Mouse (Mus musculus) forelimb bud, embryonic 11.5 days (tissue): Measurements from ENCODE around the gene Ripor3.

Experiments used
- DNase-seq: peaks from one replicate; pipeline ENCODE4 v3.0.0-alpha.2; 2012; ENCODE audit warnings: low read depth, low spot score

Gene Ripor3

GRCm38 (mm10) chr2:167957539-167957938, 52.9 kb downstream of the Ripor3 start:
- DNase-seq: no peak

GRCm38 (mm10) chr2:167954928-167955327, 55.5 kb downstream of the Ripor3 start:
- DNase-seq: no peak

- DNase-seq: no peak
Measured at GRCm38 (mm10) chr2:167953819-167954218, 56.6 kb downstream of the Ripor3 start.

GRCm38 (mm10) chr2:167951301-167952211, 58.9 kb downstream of the Ripor3 start:
- no peak for DNase-seq

DNA sequence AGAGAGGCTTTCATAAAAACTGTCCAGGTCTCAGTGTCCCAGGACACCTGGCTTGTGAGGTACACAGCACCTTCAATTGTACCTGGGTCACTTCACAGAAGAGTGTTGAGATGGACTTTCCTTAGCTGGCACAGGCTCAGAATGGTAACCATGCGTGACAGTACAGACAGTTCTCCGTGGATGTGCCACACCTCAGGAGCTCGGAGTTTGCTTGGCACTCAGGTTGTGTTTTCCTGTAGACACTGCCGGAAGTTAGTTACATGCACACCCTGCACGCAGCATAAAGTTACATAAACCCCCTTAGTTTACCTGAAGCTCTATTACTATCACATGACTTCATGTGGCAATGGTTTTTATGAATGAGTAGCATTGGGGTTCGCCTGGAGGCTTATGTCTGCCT, 59.7 kb downstream of the Ripor3 start:
- no peak for DNase-seq

GRCm38 (mm10) chr2:167949808-167950207, 60.6 kb downstream of the Ripor3 start:
- no peak for DNase-seq

GRCm38 (mm10) chr2:167949250-167949649, 61.2 kb downstream of the Ripor3 start:
- DNase-seq: no peak

DNA sequence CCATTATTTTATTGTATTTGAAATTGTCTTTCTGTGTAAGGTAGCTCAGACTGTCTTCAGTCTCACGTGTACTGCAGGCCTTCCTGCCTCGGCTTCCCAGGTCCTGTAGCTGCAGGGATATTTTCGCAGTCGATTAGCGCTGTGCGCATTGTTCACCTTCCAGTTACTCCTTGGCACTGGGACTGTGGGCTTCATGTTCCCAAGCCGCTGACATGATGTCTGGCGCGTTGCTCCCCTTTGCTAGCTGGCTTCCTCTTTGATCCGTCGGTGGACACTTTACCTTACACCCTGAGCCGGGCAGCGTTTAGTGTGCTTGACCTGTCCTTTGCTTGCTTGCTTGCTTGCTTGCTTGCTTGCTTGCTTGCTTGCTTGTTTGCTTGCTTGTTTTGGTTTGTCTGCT, 61.9 kb downstream of the Ripor3 start:
- no peak for DNase-seq

DNA sequence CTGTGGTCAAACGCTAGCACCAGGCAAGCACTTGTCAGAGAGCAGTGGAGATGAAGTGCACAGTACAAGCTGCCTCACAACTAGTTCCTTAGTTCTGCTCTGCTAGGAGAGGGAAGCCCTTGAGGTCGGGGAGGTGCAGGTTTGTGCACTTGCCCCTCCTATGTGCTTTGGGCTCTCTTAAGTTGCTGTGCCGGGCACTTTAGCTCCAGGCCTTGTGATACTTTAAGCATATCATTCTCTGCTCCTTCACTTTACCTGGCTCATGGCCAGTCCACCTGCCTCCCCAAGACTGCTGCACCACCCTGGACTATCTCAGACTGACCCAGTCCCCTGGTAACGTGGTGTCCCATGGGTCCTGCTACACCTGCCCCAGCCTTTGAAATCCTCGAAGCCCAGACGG, 62.4 kb downstream of the Ripor3 start:
- no peak for DNase-seq

GRCm38 (mm10) chr2:167947251-167947650, 63.2 kb downstream of the Ripor3 start:
- no peak for DNase-seq

DNA sequence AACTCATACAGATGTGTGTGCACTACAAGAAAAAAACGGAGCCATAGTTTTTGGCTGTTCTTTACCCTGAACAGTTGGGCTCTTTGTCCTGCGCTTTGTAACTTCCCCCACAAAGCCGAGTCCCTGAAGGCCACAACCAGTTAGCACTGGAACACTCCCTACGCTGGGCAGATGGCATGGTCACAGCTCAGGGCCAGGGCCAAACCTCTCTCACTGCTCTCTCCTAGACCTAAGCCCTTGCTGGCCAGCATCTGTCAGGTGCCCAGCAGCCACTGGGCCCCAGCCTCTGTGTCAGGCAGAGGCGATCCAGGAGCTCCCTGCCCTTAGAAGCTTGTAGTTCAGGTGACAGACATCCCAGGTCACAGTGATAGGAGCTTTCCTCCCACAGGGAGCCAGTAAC, 65.0 kb downstream of the Ripor3 start:
- DNase-seq: no peak

DNA sequence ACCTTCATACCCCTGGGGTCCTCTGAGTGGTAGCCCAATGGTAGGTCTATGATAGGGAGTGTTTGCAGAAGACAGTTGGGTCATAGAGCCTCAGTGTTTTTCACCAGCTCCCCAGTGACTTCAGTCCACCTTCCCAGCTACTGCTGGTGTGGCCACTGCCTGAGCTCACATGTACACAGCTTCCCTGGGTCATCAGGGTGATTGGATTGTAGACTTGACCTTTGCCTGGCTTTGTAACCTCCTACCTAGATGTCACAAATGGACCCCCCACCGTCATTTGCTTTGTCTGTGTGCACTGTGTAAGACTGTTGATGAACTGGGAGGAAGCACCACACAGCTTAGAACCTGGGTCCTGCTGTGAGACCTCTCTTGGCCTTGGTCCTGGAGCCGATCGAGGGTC, 66.2 kb downstream of the Ripor3 start:
- no peak for DNase-seq

GRCm38 (mm10) chr2:167942926-167943633, 67.3 kb downstream of the Ripor3 start:
- no peak for DNase-seq

DNA sequence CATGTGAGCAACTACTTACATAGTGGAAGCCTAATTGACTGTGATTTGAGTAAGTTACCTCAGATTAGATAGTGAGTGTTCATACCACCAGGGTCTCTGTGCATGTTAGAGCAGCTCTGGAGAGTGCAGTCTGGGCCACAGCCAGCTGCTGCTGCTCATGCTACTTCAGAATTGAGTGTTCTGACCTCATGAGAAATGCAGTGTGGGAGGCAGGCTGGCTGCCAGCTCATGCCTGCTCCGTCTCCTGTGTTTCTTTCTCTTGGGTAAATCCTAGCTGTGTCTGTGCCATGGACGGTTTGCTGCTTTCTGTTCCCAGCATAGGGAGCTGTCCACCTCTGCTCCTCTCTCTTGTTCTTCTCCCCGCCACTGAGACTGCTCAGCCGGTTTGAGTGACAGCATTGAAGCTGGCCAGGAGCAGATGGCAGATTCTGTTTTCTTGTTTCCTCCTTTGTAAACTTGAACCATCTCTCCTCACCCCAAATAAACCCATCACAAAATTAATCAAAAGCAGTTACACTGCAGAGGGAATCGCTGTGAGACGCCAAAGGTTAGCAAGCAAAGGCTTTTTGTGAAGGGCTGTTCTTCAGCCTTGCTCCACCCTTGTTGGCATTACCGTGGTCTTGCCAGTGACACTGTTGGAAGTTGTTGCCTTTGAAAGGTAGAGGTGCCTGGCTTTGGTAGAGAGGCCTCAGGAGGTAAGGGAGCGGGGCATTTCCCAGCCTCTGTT, 68.1 kb downstream of the Ripor3 start:
- no peak for DNase-seq

GRCm38 (mm10) chr2:167941745-167942176, 68.7 kb downstream of the Ripor3 start:
- DNase-seq: no peak

DNA sequence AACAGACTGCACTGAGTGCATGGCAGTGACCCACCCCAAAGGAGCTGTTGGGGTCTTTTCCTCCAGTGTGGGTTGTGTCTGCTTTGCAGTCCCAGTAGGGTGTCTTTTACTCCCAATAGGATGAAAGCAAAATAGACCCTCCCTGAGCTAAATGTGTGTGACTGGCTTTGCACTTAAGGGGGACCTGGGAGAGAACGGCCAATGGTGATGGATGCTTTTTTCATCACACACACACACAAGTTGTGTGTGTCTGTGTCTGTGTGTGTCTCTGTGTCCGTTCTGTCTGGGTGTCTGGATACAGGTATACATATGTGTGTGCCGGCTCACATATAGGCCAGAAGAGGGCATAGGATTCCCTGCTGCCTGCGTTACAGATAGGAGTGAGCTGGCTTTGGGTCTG, 69.1 kb downstream of the Ripor3 start:
- no peak for DNase-seq

- no peak for DNase-seq
Measured at GRCm38 (mm10) chr2:167940636-167941035, 69.8 kb downstream of the Ripor3 start.

GRCm38 (mm10) chr2:167939632-167940399, 70.6 kb downstream of the Ripor3 start:
- no peak for DNase-seq

GRCm38 (mm10) chr2:167939204-167939603, 71.2 kb downstream of the Ripor3 start:
- DNase-seq: peak; percentile 55

DNA sequence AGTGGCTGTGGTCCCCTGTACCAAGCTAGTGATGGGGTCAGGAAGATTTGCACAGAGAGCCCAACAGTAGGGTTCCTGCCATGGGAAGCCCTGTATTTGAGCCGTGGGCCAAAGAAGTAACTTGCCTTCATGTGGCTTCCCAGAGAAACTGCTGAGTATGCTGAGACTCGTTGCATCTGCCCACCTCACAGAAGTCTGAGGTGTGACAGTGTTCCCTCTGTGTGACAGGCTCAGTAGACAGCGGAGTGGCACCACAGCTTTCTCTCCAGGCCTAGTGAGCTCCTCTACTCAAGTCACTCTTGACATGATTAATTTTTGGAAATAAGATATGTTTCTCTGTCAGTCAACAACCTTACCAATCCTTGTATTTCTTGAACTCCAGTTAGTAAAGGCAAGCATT, 71.6 kb downstream of the Ripor3 start:
- no peak for DNase-seq

- no peak for DNase-seq
Measured at GRCm38 (mm10) chr2:167935956-167936355, 74.5 kb downstream of the Ripor3 start.
